Mouse (Mus musculus): ENCODE results near the gene Peak1. TPM values are rescaled to one million over a fixed set of nuclear protein-coding genes. Genes with fewer than 3 reads are reported as not detected.

Peak1 gene
- polyA plus RNA-seq, 1 experiment from 2014 or later, result 13.8 TPM

- Histone ChIP-seq H3K4me2 (no peak overlapping the region), H3K36me3 (no peaks in the 10 kb centered on the region), H3K9me3 (no peaks in the 10 kb centered on the region), H3K27ac (no peak overlapping the region), H3K9ac (no peak overlapping the region), H3K4me1 (no peaks in the 10 kb centered on the region; the same call in 1 of the 2 replicates), H3K4me3 (replicated peaks) (no peak overlapping the region), H3K27me3 (replicated peaks) (no peaks in the 10 kb centered on the region)
- no peak for ATAC-seq (ENCODE audit: insufficient read depth, low FRiP score, low read depth)
- 40% methylated on average over 5 of the region's 5 CpGs for WGBS
These were observed 251.7 kb downstream of the Peak1 start for GRCm38 (mm10) chr9:56166161-56166560.

GRCm38 (mm10) chr9:56165377-56165776, 252.5 kb downstream of the Peak1 start, which contains the start of gene Tspan3:
Gene Tspan3, minus strand, starts transcription at chr9:56165477.
- Histone ChIP-seq H3K4me2 (no peak within 1 kb of the TSS), H3K27ac (no peak within 1 kb of the TSS), H3K27me3 (replicated peaks) (no peaks in the 10 kb centered on the region), H3K4me3 (replicated peaks) (no peak within 1 kb of the TSS), H3K4me1 (no peaks in the 10 kb centered on the region; the same call in 1 of the 2 replicates), H3K9ac (no peak within 1 kb of the TSS), H3K36me3 (no peaks in the 10 kb centered on the region), H3K9me3 (no peaks in the 10 kb centered on the region)
- WGBS, result 88% methylated on average over 6 of the region's 6 CpGs
- ATAC-seq (ENCODE audit: insufficient read depth, low FRiP score, low read depth), result no peak

GRCm38 (mm10) chr9:56160341-56161141, 257.3 kb downstream of the Peak1 start:
- no peaks in the 10 kb centered on the region for H3K27me3 ChIP-seq (replicated peaks)
- H3K4me1 ChIP-seq, result peaks cover 10% of the 10 kb centered on the region; the same call in 1 of the 2 replicates
- H3K4me2 ChIP-seq, result peak overlapping the region; percentile 58
- peak overlapping the region; percentile 89 for H3K27ac ChIP-seq
- peak overlapping the region; percentile 97 for H3K9ac ChIP-seq
- H3K4me3 ChIP-seq (replicated peaks), result peak overlapping the region; percentile 97
- no peaks in the 10 kb centered on the region for H3K9me3 ChIP-seq
- WGBS, result under 1% methylated on average over 82 of the region's 82 CpGs
- H3K36me3 ChIP-seq, result no peaks in the 10 kb centered on the region
- peak; percentile 96 for ATAC-seq (ENCODE audit: insufficient read depth, low FRiP score, low read depth)

DNA sequence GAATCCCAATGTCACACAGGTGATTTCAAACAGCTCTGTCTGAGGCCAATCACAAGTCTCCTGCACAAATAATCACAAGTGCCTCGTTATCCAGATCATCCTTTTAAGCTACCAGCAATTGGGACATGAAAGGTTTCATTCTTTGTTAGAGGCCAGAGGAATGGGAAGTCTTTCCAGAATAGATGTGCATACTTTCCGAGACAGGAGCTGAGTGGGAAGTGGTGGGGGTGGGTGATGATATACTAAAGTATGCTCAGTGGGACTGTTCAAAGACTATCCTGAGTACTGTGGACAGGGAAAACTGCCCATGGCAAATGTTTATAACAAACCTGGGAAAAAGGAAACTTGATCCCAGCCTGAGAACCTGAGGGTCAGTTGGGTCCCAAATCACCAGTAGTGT, 258.4 kb downstream of the Peak1 start:
- WGBS, result 13% methylated on average over 2 of the region's 2 CpGs
- no peak overlapping the region; the same call in 1 of the 2 replicates for H3K9ac ChIP-seq
- no peak for ATAC-seq (ENCODE audit: insufficient read depth, low FRiP score, low read depth)

DNA sequence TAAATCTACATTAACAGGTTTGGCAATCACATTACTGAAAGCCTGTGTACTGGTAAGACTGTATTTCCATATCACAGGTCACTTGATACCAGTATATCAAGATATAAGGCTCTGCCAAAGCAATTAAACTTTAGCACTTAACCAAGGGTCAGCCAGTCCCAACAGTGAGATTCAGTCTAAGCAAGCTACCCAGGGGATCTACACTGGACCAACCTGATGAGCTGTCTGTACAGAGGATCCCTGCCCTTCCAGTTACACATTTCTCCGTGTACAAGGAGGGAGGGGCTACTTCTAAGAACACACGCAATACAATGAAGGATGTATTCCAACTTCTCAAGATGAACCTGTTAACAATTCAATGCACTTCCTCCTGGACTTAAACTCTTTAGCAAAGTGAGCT, 259.8 kb downstream of the Peak1 start:
- WGBS, result 45% methylated on average over 2 of the region's 2 CpGs
- Histone ChIP-seq H3K4me1 (peaks cover 10% of the 10 kb centered on the region; the same call in 1 of the 2 replicates), H3K9me3 (no peaks in the 10 kb centered on the region), H3K4me2 (no peak overlapping the region), H3K36me3 (no peaks in the 10 kb centered on the region), H3K9ac (no peak overlapping the region), H3K27ac (no peak overlapping the region), H3K4me3 (replicated peaks) (no peak overlapping the region), H3K27me3 (replicated peaks) (no peaks in the 10 kb centered on the region)
- ATAC-seq (ENCODE audit: insufficient read depth, low FRiP score, low read depth), result no peak

More for the DNA sequence above, 258.4 kb downstream of the Peak1 start:
- peak overlapping the region; percentile 58 for H3K4me2 ChIP-seq
- no peaks in the 10 kb centered on the region for H3K9me3 ChIP-seq
- H3K4me1 ChIP-seq, result peaks cover 10% of the 10 kb centered on the region; the same call in 1 of the 2 replicates
- H3K27me3 ChIP-seq (replicated peaks), result no peaks in the 10 kb centered on the region
- H3K4me3 ChIP-seq (replicated peaks), result peak overlapping the region; percentile 97; the same call in 1 of the 2 replicates
- no peak overlapping the region for H3K27ac ChIP-seq
- no peaks in the 10 kb centered on the region for H3K36me3 ChIP-seq

DNA sequence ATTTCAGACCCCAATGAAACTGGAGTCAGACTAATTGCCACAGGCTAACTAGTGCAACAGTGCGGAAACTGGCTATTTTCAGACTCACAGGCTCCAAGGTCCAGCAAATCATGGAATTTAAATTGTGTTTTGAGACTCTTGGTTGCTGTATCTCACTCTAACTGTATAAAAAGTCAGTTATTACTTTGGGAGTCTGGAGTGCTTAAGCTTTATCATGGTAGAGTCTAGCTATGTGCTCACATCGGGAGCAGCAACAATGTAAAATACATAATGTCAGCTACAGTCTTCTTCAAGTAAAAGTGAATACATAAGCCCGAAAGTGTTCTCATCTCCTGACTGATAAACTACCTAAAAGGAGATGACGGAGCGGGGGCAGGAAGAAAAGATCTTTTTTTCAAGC, 263.3 kb downstream of the Peak1 start:
- no peak overlapping the region for H3K4me3 ChIP-seq (replicated peaks)
- H3K27ac ChIP-seq, result no peak overlapping the region
- no peak overlapping the region for H3K4me2 ChIP-seq
- peaks cover 3% of the 10 kb centered on the region; the same call in 1 of the 2 replicates for H3K36me3 ChIP-seq
- no peak for ATAC-seq (ENCODE audit: insufficient read depth, low FRiP score, low read depth)
- WGBS, result 86% methylated on average over 5 of the region's 5 CpGs
- no peaks in the 10 kb centered on the region for H3K27me3 ChIP-seq (replicated peaks)
- peaks cover 12% of the 10 kb centered on the region; the same call in 1 of the 2 replicates for H3K4me1 ChIP-seq
- no peaks in the 10 kb centered on the region for H3K9me3 ChIP-seq
- H3K9ac ChIP-seq, result no peak overlapping the region

GRCm38 (mm10) chr9:56152482-56153007, 265.3 kb downstream of the Peak1 start:
- Histone ChIP-seq H3K4me2 (no peak overlapping the region), H3K9me3 (no peaks in the 10 kb centered on the region), H3K9ac (no peak overlapping the region), H3K27ac (peak overlapping the region; percentile 48; the same call in 1 of the 2 replicates), H3K27me3 (replicated peaks) (no peaks in the 10 kb centered on the region), H3K4me3 (replicated peaks) (no peak overlapping the region), H3K4me1 (peaks cover 9% of the 10 kb centered on the region; the same call in 1 of the 2 replicates), H3K36me3 (peaks cover 3% of the 10 kb centered on the region; the same call in 1 of the 2 replicates)
- 59% methylated on average over 4 of the region's 4 CpGs for WGBS
- no peak for ATAC-seq (ENCODE audit: insufficient read depth, low FRiP score, low read depth)

GRCm38 (mm10) chr9:56151745-56152481, 266.0 kb downstream of the Peak1 start:
- Histone ChIP-seq H3K9me3 (no peaks in the 10 kb centered on the region), H3K4me2 (no peak overlapping the region), H3K9ac (no peak overlapping the region), H3K36me3 (peaks cover 4% of the 10 kb centered on the region), H3K27me3 (replicated peaks) (no peaks in the 10 kb centered on the region), H3K27ac (peak overlapping the region; percentile 48), H3K4me3 (replicated peaks) (no peak overlapping the region), H3K4me1 (peaks cover 11% of the 10 kb centered on the region; the same call in 1 of the 2 replicates)
- no peak for ATAC-seq (ENCODE audit: insufficient read depth, low FRiP score, low read depth)
- WGBS, result 29% methylated on average over 7 of the region's 7 CpGs

Small RNA genes lying within 50 kb of the gene (microRNA-seq; reads per million reads assigned to microRNA genes)
- not detected for gene Gm24270

Other genes starting within 250 kb of the Peak1 start
- 44.4 and 48.6 TPM in 2 replicates for gene Hmg20a, start 542 bp upstream of the Peak1 start, polyA plus RNA-seq (2015; fragmentation: Nextera tagmentation; extraction: Ambion mirVana)